13 mouse cellular contexts compared by ENCODE assay signal in the genomic region with DNA sequence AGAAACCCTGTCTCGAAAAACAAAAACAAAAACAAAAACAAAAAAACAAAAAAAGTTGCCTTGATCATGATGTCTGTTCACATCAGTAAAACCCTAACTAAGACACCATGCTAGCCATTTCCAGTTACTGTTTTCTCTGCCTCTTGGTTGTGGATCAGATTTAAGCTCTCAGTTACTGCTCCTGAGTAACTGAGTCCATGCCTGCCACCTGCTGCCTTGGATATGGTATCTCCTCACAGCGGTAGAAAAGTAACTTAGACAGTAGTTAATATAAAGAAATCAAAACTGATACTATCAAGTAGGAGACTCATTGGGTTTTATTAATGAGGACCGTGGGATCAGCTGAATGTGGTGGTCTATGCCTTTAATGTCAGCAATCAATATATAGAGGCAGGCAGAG. TPM values are rescaled to one million over a fixed set of nuclear protein-coding genes. Genes with fewer than 3 reads are reported as not detected.
"Had no signal": no experiment of that assay in that cellular context is flagged by ENCODE, and none has a peak within 500 bp of the region (broad histone marks: within the 10 kb centered on the region; RNA-seq: fewer than 3 reads in every experiment).

No protein-coding gene starts in this region.

- H3K36me3 ChIP-seq: limb, embryonic 15.5 days; liver, embryonic 13.5 days; midbrain, embryonic 10.5 days had no signal

- H3K9ac ChIP-seq: limb, embryonic 15.5 days; liver, embryonic 13.5 days had no signal

- H3K9me3 ChIP-seq: limb, embryonic 15.5 days; liver, embryonic 13.5 days; midbrain, embryonic 10.5 days had no signal

- H3K4me3 ChIP-seq: layer of hippocampus, adult 2 months; limb, embryonic 15.5 days; liver, embryonic 13.5 days; midbrain, embryonic 10.5 days had no signal

- DNase-seq: kidney, postnatal 10 days; kidney, postnatal 4 days; liver, embryonic 13.5 days; lung, adult 18-20 months; lung, postnatal 36 days; thymus, adult 18-20 months; thymus, postnatal 14 days had no signal

- H3K27me3 ChIP-seq: limb, embryonic 15.5 days; liver, embryonic 13.5 days had no signal

- ATAC-seq: intestine, postnatal 0 days; midbrain, embryonic 16.5 days had no signal

- H3K27ac ChIP-seq: layer of hippocampus, adult 2 months; limb, embryonic 15.5 days; liver, embryonic 13.5 days; midbrain, embryonic 10.5 days had no signal

- H3K4me1 ChIP-seq: limb, embryonic 15.5 days; liver, embryonic 13.5 days; midbrain, embryonic 10.5 days had no signal

- H3K4me2 ChIP-seq: limb, embryonic 15.5 days; liver, embryonic 13.5 days had no signal

RNA-seq across cellular contexts. Expression of gene Spag6, which starts 20.5 kb away (rescaled TPM):
- polyA plus RNA-seq: intestine, postnatal 0 days; limb, embryonic 11.5 days; liver, embryonic 13.5 days had no signal
